Mouse (Mus musculus) kidney, adult 18-20 months (tissue): ENCODE measurements at regions not wholly inside any gene's neighbourhood (a gene's known extent, or its start where the extent isn't known, plus 50 kb on each side); places are given as distances from the start of the nearest gene placed in this dataset.

ENCODE experiments used
- DNase-seq: peaks from one replicate; pipeline ENCODE4 v3.0.0; 2021

- no peak for DNase-seq
Measured at GRCm38 (mm10) chr14:58570021-58570420, 499.7 kb downstream of the Fgf9 start.

GRCm38 (mm10) chr14:58567472-58567871 lies 497.1 kb downstream of the Fgf9 start:
- no peak for DNase-seq

DNA sequence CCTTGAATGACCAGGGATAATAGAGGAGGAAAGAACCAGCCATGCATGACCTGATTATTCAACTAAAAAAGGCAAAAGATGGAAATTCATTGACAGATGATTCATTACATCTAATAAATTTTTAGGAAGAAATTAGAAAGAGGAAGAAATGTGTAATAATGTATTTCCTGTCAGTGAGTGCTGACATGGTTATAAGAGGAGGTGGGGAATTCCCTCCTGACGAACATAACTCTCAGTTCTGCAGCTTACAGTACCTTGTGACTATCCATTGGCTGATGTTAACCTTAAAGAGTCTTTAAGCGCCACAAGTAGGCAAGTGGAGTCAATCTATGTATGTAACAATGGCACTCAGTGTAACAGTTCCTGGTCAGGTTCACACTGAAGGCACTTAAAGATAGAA lies 492.7 kb downstream of the Fgf9 start:
- DNase-seq: no peak

GRCm38 (mm10) chr14:58550785-58551184 lies 480.4 kb downstream of the Fgf9 start:
- DNase-seq: no peak

DNA sequence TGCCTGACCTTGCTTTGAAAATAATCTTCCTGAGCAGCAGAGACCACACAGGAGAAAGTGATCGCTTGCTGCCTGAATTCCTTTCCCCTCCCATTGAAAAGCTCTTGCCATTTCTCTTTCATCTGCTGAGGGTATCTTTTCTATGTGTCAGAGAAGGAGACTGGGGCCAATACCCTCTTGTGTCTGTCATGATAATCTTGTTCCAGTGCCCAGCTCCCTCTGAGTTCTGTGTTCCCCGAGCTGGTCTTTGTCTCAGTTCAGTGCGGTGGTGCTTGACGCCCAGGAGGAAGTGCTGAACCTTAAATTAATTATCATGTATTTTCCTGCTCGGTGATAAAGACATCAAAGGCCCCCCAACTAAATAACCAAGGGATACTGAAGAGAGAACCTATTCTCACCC lies 475.4 kb downstream of the Fgf9 start:
- no peak for DNase-seq

GRCm38 (mm10) chr14:58543140-58543767 lies 472.9 kb downstream of the Fgf9 start:
- DNase-seq: no peak

GRCm38 (mm10) chr14:58538135-58538534 lies 467.8 kb downstream of the Fgf9 start:
- no peak for DNase-seq

DNA sequence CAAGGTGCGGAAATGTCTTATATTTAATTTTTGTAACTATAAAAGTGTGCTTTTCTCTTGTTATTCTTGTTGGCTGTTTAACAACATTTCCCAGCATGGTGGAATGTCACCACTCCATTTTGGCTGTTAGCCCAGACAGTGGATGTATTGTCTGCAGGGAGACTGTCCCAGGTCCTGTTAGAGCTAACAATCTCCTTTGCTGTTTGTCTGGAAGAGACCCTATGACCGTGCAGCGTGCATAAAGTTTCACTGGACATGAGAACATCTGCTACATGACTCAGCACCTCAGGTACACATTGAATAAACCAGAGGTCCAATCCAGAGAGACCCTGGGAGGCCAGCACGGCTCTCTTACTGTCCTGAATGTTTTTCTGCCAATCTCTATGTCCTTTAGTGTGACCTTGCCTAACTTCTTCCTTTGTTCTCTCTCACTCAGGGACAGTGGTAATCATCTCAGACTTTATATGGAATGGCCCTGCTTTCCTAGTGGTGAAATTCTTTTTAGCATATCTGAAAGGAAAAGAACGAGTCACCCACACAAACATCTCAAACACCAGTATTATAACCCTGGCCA lies 450.7 kb downstream of the Fgf9 start:
- no peak for DNase-seq

DNA sequence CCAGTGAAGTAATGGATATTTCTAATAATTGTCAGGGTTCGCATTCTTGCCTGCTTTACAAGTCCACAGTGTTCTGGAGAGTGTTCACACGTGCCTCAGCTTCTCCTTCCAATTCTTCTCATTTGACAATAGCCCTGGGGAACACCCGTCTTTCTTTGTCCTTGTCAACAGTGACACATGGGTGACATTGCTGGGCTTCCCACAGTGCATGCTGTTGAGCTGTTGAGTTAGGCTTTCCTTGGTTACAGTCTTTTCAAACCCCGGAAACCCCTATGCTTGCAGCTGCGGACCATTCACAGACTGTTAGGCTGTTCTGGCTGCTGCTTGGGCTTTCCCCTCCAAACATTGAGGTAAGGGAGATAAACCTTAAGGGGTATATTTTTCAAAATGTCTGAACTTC lies 450.0 kb downstream of the Fgf9 start:
- no peak for DNase-seq

DNA sequence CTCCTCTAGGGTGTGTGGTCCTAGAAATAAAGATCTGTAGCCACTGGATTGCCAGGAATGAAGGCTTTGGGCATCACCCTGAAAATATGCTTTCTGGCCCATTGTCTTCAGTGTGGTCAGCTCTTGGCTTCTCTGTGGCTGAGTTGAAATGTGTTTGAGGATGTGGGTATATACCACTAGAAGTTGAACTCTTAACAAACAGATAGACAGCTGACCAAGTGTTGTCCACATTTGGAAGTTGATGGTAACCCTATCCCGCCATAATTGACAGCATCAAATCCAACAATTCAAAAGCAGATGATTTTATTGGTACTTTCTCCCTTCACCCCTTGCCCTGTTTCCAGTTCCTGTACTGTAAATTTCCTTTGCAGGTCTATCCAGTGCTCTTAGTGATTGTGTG lies 448.7 kb downstream of the Fgf9 start:
- DNase-seq: no peak

DNA sequence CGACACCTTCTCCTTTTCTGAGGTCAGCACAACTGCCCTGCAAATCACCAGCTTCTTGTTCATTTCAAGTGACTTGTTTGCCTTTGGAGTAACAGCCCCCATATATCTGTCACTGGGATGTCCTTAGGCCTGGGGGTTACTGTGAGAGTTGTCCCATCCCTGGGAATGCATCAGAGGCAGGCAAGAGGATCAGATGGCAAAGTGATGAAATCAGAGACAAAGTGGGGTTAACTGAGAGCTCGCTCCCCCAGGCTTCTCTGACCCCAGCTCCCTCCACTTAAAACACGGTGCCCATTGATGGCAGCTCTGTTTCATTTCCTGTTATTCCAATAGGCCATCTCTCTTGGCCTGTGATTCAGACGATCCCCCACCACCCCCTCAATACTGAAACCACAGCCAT lies 446.2 kb downstream of the Fgf9 start:
- no peak for DNase-seq

- DNase-seq: no peak
Measured at GRCm38 (mm10) chr14:58512177-58512576, 441.8 kb downstream of the Fgf9 start.

DNA sequence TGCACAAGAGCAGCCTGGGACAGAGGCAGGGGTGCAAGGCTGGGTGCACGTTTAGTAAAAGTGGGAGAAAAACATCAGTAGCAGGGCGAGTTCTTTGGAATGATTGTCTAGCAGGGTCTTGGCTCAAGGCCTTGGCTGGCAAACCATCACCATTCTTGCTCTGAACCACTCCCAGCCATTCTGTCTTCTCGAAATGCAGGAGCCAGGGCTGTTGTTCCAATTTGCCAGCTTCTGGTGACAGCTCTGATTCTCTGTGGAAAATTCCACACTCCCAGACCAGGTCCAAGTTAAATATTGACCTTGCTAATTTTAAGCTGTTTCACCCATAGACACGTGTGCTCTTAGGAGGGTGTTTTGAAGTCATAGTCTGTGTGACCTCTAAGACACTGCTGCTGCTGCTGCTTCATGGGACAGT lies 441.2 kb downstream of the Fgf9 start:
- DNase-seq: peak; percentile 61

DNA sequence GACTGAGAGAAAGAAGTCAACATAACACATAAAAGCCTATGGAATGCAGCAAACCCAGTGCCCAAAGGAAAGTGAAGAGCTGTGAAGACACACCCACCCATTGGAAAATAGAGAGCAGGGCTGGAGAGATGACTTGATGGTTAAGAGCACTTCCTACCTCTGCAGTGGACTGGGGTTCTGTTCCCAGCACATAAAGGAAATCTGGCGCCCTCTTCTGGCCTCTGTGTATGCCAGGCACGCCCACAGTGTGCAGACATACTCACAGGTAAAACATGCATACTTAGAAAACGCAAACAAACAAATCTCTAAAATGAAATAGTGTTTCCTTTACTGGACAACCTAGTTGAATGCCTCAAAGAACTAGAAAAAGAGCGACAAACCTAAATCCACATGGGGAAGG lies 440.4 kb downstream of the Fgf9 start:
- DNase-seq: no peak

DNA sequence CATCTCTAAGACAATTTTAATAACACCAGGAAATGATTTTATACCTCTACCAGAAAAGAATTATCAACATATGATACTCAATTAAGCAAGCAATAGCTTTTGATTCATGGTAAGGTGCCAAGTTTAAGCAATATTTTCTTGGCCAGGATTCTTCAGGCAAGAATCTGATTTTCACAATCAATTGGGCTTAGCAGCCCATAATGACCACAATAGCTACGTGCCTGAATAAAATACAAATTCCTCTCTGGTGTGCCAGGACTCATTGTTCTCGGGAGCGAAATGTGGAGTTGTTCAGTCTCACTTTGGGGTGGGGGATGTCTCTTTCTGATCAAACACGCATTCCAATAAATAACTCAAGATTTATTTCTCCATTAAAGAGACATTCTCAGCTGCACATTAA lies 438.8 kb downstream of the Fgf9 start:
- no peak for DNase-seq

DNA sequence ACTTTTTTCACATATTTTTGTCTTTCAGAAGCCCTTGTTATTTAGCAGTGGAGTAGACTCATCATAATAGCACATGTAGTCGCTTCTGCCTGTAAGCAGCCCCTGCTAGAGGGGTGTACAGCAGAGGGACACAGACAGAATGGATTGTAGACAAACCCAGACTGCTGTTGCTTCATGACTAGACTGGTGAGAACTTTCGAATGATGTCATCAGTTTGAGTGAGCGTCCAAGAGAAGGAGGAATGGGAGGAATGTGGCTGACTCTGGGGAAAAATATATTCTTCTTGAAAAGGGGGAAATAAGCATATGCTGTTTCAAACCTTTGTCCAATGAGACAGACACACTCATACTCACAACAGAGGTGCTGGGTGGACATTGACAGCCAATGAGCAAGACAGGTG lies 436.1 kb downstream of the Fgf9 start:
- DNase-seq: no peak

DNA sequence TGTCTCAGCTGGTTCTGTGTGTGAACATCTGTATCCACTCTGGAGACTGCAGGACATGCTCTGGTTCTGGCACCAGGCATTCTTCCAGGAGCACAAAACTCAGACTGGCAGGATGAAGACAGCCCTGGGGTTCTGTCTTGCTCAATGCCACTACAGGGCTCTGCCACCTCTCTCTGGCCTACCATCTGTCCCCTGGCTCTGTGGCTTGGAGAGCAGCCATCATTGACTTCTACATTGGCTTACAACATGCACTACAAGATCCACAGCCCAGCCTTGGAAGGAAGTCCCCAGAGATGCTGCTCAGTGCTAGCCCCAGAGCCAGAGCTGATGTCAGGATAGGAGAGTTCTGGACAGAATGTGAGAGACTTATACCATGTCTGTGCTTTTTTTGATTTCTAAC lies 435.5 kb downstream of the Fgf9 start:
- DNase-seq: no peak

DNA sequence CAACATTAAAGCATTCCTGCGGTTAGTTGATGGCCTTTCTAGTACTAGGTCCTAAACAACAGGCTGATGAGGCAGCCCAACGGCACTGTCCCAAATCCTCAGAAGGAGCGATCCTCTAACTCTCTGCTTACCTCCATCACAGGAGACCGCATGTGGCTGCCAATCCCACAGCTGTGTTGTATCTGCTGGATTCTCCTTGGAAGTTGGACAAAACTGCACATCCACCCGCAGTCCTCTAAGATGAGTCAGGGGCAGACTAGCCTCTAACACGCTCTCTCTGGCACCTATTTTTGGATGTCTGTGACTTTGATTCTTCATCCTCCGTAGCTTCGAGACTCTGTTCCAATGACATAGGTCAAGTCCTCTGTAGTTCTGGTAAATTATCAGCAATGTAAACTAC lies 432.5 kb downstream of the Fgf9 start:
- no peak for DNase-seq

- DNase-seq: no peak
Measured at GRCm38 (mm10) chr14:58500014-58500413, 429.7 kb downstream of the Fgf9 start.

GRCm38 (mm10) chr14:58499501-58499900 lies 429.2 kb downstream of the Fgf9 start:
- no peak for DNase-seq

GRCm38 (mm10) chr14:58499071-58499470 lies 428.7 kb downstream of the Fgf9 start:
- no peak for DNase-seq

- no peak for DNase-seq
Measured at GRCm38 (mm10) chr14:58496902-58497301, 426.6 kb downstream of the Fgf9 start.

DNA sequence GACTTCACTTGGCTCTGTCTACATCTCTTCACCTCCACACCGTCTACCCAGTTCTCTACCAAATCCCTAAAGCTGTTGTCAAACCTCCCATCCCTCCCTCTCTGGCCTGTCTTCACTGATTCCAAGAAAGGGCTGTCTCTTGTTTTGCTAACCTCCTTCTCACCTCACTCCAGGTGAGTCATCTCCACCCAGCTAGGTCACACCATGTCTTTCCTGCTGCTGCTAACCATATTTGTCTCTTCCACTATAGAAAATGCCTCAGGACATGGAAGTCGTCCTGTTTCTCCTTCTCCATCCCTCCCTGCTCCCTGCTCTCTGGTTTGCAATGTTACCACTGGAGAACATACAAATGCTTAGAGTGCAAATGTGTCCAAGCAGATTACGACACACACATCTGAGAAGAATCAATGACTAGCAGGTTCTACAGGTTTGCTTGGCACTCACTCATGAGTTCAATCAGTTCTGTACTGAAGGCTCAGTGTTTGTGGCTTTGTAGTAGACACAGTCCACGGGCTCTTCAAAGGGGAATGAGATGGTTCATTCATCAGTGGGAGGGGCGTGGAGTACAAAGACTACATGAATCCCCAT lies 424.1 kb downstream of the Fgf9 start:
- DNase-seq: no peak

DNA sequence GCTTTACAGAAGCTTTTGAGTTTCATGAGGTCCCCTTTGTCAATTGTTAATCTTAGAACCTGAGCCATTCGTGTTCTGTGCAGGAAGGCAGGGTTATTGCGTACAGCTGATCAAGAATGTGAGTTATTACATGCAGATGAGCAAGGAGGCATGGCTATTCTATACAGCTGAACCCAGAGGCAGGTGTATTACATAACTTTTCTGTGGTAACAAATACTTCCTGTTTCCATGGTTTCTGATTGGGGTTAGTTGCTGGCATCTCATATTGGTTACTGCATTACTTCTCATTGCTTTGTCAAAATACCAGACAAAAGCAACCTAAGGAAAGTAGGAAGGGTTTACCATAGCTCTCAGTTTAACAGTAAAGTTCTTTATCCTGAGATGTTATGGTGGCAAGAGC lies 421.8 kb downstream of the Fgf9 start:
- no peak for DNase-seq

GRCm38 (mm10) chr14:58488803-58489202 lies 418.5 kb downstream of the Fgf9 start:
- no peak for DNase-seq
